Mouse (Mus musculus) spleen, adult 2 months (tissue): ENCODE data around the gene Mylk. TPM values are rescaled to one million over a fixed set of nuclear protein-coding genes. Genes with fewer than 3 reads are reported as not detected.
A peak's percentile ranks its signal among the peaks of the same experiment; 100 is the strongest.
"Not testable (repeated sequence)": the region's sequence is repeated elsewhere in the genome, so short reads cannot be mapped to it uniquely, and the experiment has no call there.

Source experiments
- DNase-seq, 2 experiments: peaks; one replicate each; pipeline versions ENCODE4 v3.0.0 to v3.0.0-alpha.2; 2012 to 2021; ENCODE audit warnings: low spot score in 2 of 2, low read depth in 1 of 2
- H3K27ac ChIP-seq: fragments of 200-500 bp; 2 replicates; pipeline ENCODE4 v1.5.1; 2012; ENCODE audit warnings: low read length, inconsistent platforms; ENCODE audit not compliant: insufficient read depth
- H3K27me3 ChIP-seq: fragments of 200-500 bp; 2 replicates; pipeline ENCODE4 v1.6.1; 2012; ENCODE audit warnings: mild to moderate bottlenecking, moderate library complexity, low read length, inconsistent platforms; ENCODE audit not compliant: control insufficient read depth, insufficient read depth
- H3K36me3 ChIP-seq: fragments of 200-500 bp; 2 replicates; pipeline ENCODE4 v1.6.1; 2012; ENCODE audit warnings: mild to moderate bottlenecking, low read length, inconsistent platforms; ENCODE audit not compliant: control insufficient read depth, insufficient read depth
- H3K4me1 ChIP-seq: fragments of 200-500 bp; 2 replicates; pipeline ENCODE4 v1.6.1; 2011; ENCODE audit warnings: inconsistent platforms; ENCODE audit not compliant: control insufficient read depth, insufficient read depth, insufficient read length
- H3K4me3 ChIP-seq: fragments of 200-500 bp; 2 replicates; pipeline ENCODE4 v1.5.1; 2011; ENCODE audit warnings: mild to moderate bottlenecking, inconsistent platforms; ENCODE audit not compliant: insufficient read depth, insufficient read length; ENCODE audit errors: extremely low read depth
- CTCF ChIP-seq: fragments of 200-500 bp; IDR thresholded peaks from 2 replicates; pipeline ENCODE4 v1.5.1; 2011; ENCODE audit warnings: mild to moderate bottlenecking, inconsistent platforms; ENCODE audit not compliant: insufficient read depth, insufficient read length, insufficient replicate concordance; ENCODE audit errors: extremely low read depth
- POLR2A ChIP-seq: fragments of 200-500 bp; IDR thresholded peaks from 2 replicates; pipeline ENCODE4 v1.6.1; 2011; ENCODE audit warnings: low read depth, low read length, inconsistent platforms
- WGBS: fragments of 180-500 bp; shearing (Covaris S2); methylation state at CpG from one replicate; pipeline ENCODE4 v1.1.7; 2018; 5-methylcytosine and 5-hydroxymethylcytosine counted together
- polyA plus RNA-seq: library from polyadenylated mRNA; depleted of rRNA; stranded (reverse); fragments of >200 nt; gene quantifications from 2 replicates; pipeline ENCODE4 v1.2.3, GENCODE M21; 2012; rRNA removed

Gene Mylk
- 41.9 and 47.5 TPM in 2 replicates for polyA plus RNA-seq

GRCm38 (mm10) chr16:34745065-34745585, at the start of gene Mylk:
Gene Mylk, plus strand, starts transcription at chr16:34745210.
- Histone ChIP-seq H3K36me3 (no peaks in the 10 kb centered on the region), H3K4me1 (peaks cover 3% of the 10 kb centered on the region; the same call in 1 of the 2 replicates), H3K4me3 (peak within 1 kb of the TSS; percentile 38; the same call in 1 of the 2 replicates), H3K27ac (no peak within 1 kb of the TSS), H3K27me3 (peaks cover 6% of the 10 kb centered on the region; the same call in 1 of the 2 replicates)
- peak in 1 of 2 experiments; percentile 7 for DNase-seq
- 2% methylated on average over 48 of the region's 48 CpGs for WGBS
- TF ChIP-seq CTCF (no peak), POLR2A (no peak)

- DNase-seq, H3K27me3 ChIP-seq, H3K4me3 ChIP-seq, H3K36me3 ChIP-seq, H3K27ac ChIP-seq, H3K4me1 ChIP-seq: not testable (repeated sequence)
- WGBS: 77% methylated on average over 3 of the region's 3 CpGs
These were observed 46.3 kb upstream of the Mylk start for GRCm38 (mm10) chr16:34698721-34699120.

DNA sequence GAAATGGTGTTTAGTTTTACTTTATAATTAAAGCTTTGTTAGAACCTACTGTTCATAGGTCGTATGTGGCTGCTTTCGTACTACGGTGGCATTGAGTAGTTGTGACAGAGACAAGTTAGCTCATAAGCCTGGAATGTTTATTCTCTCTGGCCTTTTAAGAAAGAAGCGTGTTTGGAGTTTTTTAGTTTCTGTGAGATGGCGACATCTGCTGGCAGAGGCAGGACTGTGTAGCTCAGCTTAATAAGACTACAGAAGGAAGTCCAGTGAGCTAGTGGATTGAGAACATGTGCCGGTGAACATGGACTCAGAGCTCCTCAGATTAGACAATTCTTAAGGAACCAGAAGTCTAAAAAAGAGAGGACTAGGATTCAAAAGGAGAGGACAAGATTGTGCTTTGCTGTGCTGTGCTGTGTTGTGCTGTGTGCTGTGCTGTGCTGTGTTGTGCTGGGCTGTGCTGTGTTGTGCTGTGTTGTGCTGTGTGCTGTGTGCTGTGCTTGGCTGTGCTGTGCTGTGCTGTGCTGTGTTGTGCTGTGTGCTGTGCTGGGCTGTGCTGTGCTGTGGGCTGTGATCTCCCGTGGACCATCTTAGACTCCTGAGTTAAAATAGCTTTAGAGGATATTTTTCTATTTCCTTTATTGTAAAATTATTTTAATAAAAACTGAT, 44.7 kb upstream of the Mylk start:
- Histone ChIP-seq H3K27me3 (no peaks in the 10 kb centered on the region), H3K27ac (no peak overlapping the region), H3K4me1 (no peaks in the 10 kb centered on the region), H3K36me3 (peaks cover 2% of the 10 kb centered on the region; the same call in 1 of the 2 replicates), H3K4me3 (no peak overlapping the region)
- peak; percentile 31 to 53 for DNase-seq
- TF ChIP-seq CTCF (peak; percentile 56; the same call in 1 of the 2 replicates), POLR2A (no peak)
- 32% methylated on average over 7 of the region's 7 CpGs for WGBS

- 88% methylated on average over 6 of the region's 6 CpGs for WGBS
- no peak overlapping the region for H3K4me3 ChIP-seq
- H3K36me3 ChIP-seq: peaks cover 2% of the 10 kb centered on the region; the same call in 1 of the 2 replicates
These were observed 44.2 kb upstream of the Mylk start for GRCm38 (mm10) chr16:34700828-34701216.

GRCm38 (mm10) chr16:34706019-34706418, 39.0 kb upstream of the Mylk start:
- Histone ChIP-seq H3K4me3 (no peak overlapping the region), H3K36me3 (no peaks in the 10 kb centered on the region), H3K27me3 (no peaks in the 10 kb centered on the region), H3K27ac (peak overlapping the region; percentile 36), H3K4me1 (no peaks in the 10 kb centered on the region)
- no peak for DNase-seq
- WGBS: 86% methylated on average over 2 of the region's 2 CpGs
- TF ChIP-seq CTCF (no peak), POLR2A (no peak)

More at GRCm38 (mm10) chr16:34700828-34701216, 44.2 kb upstream of the Mylk start:
- DNase-seq: no peak
- H3K27me3 ChIP-seq: no peaks in the 10 kb centered on the region
- no peaks in the 10 kb centered on the region for H3K4me1 ChIP-seq
- no peak for TF ChIP-seq POLR2A
- no peak for TF ChIP-seq CTCF
- H3K27ac ChIP-seq: no peak overlapping the region

- TF ChIP-seq CTCF (no peak), POLR2A (no peak)
- no peak for DNase-seq
- WGBS: 90% methylated on average over 7 of the region's 7 CpGs
- no peaks in the 10 kb centered on the region for H3K36me3 ChIP-seq
- peak overlapping the region; percentile 36 for H3K27ac ChIP-seq
- no peak overlapping the region for H3K4me3 ChIP-seq
- H3K4me1 ChIP-seq: no peaks in the 10 kb centered on the region
- H3K27me3 ChIP-seq: no peaks in the 10 kb centered on the region
These were observed 38.5 kb upstream of the Mylk start for GRCm38 (mm10) chr16:34706487-34706946.

DNA sequence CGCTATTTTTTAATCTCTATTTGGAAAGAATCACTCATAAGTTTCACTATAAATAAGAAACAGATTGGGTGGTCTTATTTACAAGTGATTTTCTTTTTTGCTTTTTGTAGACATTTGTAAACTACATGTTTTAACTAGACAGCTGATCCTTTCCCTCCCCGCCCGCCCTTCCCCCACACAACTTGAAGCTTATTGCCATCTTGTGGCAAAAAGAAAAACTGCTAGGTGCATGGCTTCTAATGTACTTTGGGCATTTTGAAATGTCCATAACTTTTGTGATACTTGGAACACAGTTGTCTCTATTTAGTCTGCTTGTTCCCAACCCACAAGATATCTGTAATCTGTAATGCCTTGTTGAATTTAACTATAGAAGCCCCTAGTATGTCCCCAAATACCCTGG, 33.5 kb upstream of the Mylk start:
- Histone ChIP-seq H3K36me3 (no peaks in the 10 kb centered on the region), H3K4me1 (no peaks in the 10 kb centered on the region), H3K4me3 (no peak overlapping the region), H3K27ac (no peak overlapping the region), H3K27me3 (no peaks in the 10 kb centered on the region)
- WGBS: 84% methylated on average over 3 of the region's 3 CpGs
- TF ChIP-seq POLR2A: no peak
- TF ChIP-seq CTCF: no peak
- DNase-seq: no peak
